Mouse (Mus musculus): Measurements from ENCODE around the gene St6gal1. TPM values are rescaled to one million over a fixed set of nuclear protein-coding genes. Genes with fewer than 3 reads are reported as not detected.

Gene St6gal1
- 0.66 and 0.70 TPM in 2 replicates for polyA plus RNA-seq (2012)

GRCm38 (mm10) chr16:23224671-23225068, at the start of gene St6gal1:
St6gal1 (plus strand) TSS chr16:23224740.

Other genes with a start within 250 kb of the St6gal1 start
- gene Kng2, start 195.3 kb upstream of the St6gal1 start, polyA plus RNA-seq (2012), result not detected in 2 replicates
- gene Kng1, start 166.9 kb upstream of the St6gal1 start, polyA plus RNA-seq (2012), result not detected in 2 replicates
- gene Eif4a2, start 117.3 kb upstream of the St6gal1 start, polyA plus RNA-seq (2012), result 11.4 and 18.0 TPM in 2 replicates
- gene Rfc4, start 97.0 kb upstream of the St6gal1 start, polyA plus RNA-seq (2012), result 37.5 and 43.0 TPM in 2 replicates
- gene Adipoq, start 78.2 kb upstream of the St6gal1 start, polyA plus RNA-seq (2012), result 0.14 and 0.48 TPM in 2 replicates
- not detected in 2 replicates for gene Rtp1, start 204.4 kb downstream of the St6gal1 start, polyA plus RNA-seq (2012)